Mouse (Mus musculus): Measurements from ENCODE around the gene Hist1h2af. TPM values are rescaled to one million over a fixed set of nuclear protein-coding genes. Genes with fewer than 3 reads are reported as not detected.
A peak's percentile ranks its signal among the peaks of the same experiment; 100 is the strongest.

Hist1h2af gene
- polyA plus RNA-seq, 1 experiment from 2014 or later: 2.7 TPM

GRCm38 (mm10) chr13:23510127-23510526 lies 23.6 kb upstream of the Hist1h2af start:
- 32% methylated on average over 1 of the region's 1 CpGs for WGBS
- Histone ChIP-seq H3K4me2 (replicated peaks; ENCODE audit: low read depth) (peak overlapping the region; percentile 32), H3K4me3 (ENCODE audit: low read depth, low read length) (no peak overlapping the region), H3K27me3 (replicated peaks; ENCODE audit: control insufficient read depth, insufficient read depth, low read length) (no peaks in the 10 kb centered on the region), H3K27ac (ENCODE audit: low read depth, low read length) (no peak overlapping the region), H3K4me1 (replicated peaks; ENCODE audit: control insufficient read depth, insufficient read depth, low read length) (0 out of 2 replicates have a peak, but pooled peaks cover 5% of the 10 kb centered on the region), H3K9ac (ENCODE audit: low read depth, low read length) (no peak overlapping the region), H3K36me3 (ENCODE audit: control insufficient read depth, insufficient read depth) (no peaks in the 10 kb centered on the region), H3K9me3 (ENCODE audit: control insufficient read depth) (no peaks in the 10 kb centered on the region)
- no peak for TF ChIP-seq CTCF (IDR thresholded peaks at IDR 0.05; ENCODE audit: low read depth)
- peak; percentile 61; the same call in 1 of the 2 replicates for ATAC-seq

- Histone ChIP-seq H3K4me2 (replicated peaks; ENCODE audit: low read depth) (no peak overlapping the region), H3K4me3 (ENCODE audit: low read depth, low read length) (no peak overlapping the region), H3K9ac (ENCODE audit: low read depth, low read length) (no peak overlapping the region), H3K27ac (ENCODE audit: low read depth, low read length) (no peak overlapping the region), H3K27me3 (replicated peaks; ENCODE audit: control insufficient read depth, insufficient read depth, low read length) (no peaks in the 10 kb centered on the region), H3K4me1 (replicated peaks; ENCODE audit: control insufficient read depth, insufficient read depth, low read length) (no peaks in the 10 kb centered on the region), H3K36me3 (ENCODE audit: control insufficient read depth, insufficient read depth) (no peaks in the 10 kb centered on the region), H3K9me3 (ENCODE audit: control insufficient read depth) (no peaks in the 10 kb centered on the region)
- 67% methylated on average over 1 of the region's 1 CpGs for WGBS
- ATAC-seq: no peak
- TF ChIP-seq CTCF (IDR thresholded peaks at IDR 0.05; ENCODE audit: low read depth): no peak
Observed at GRCm38 (mm10) chr13:23513517-23513916, 20.2 kb upstream of the Hist1h2af start.

GRCm38 (mm10) chr13:23515281-23515680 lies 18.4 kb upstream of the Hist1h2af start:
- Histone ChIP-seq H3K9me3 (ENCODE audit: control insufficient read depth) (no peaks in the 10 kb centered on the region), H3K4me2 (replicated peaks; ENCODE audit: low read depth) (no peak overlapping the region), H3K9ac (ENCODE audit: low read depth, low read length) (no peak overlapping the region), H3K27me3 (replicated peaks; ENCODE audit: control insufficient read depth, insufficient read depth, low read length) (no peaks in the 10 kb centered on the region), H3K4me1 (replicated peaks; ENCODE audit: control insufficient read depth, insufficient read depth, low read length) (no peaks in the 10 kb centered on the region), H3K27ac (ENCODE audit: low read depth, low read length) (no peak overlapping the region), H3K4me3 (ENCODE audit: low read depth, low read length) (no peak overlapping the region), H3K36me3 (ENCODE audit: control insufficient read depth, insufficient read depth) (no peaks in the 10 kb centered on the region)
- TF ChIP-seq CTCF (IDR thresholded peaks at IDR 0.05; ENCODE audit: low read depth): no peak
- WGBS: 77% methylated on average over 5 of the region's 5 CpGs
- ATAC-seq: no peak

GRCm38 (mm10) chr13:23515826-23516620 lies 17.7 kb upstream of the Hist1h2af start:
- Histone ChIP-seq H3K4me3 (ENCODE audit: low read depth, low read length) (peak overlapping the region; percentile 52; the same call in 1 of the 2 replicates), H3K4me2 (replicated peaks; ENCODE audit: low read depth) (peak overlapping the region; percentile 71), H3K9ac (ENCODE audit: low read depth, low read length) (no peak overlapping the region), H3K36me3 (ENCODE audit: control insufficient read depth, insufficient read depth) (no peaks in the 10 kb centered on the region), H3K4me1 (replicated peaks; ENCODE audit: control insufficient read depth, insufficient read depth, low read length) (no peaks in the 10 kb centered on the region), H3K9me3 (ENCODE audit: control insufficient read depth) (no peaks in the 10 kb centered on the region), H3K27me3 (replicated peaks; ENCODE audit: control insufficient read depth, insufficient read depth, low read length) (no peaks in the 10 kb centered on the region), H3K27ac (ENCODE audit: low read depth, low read length) (no peak overlapping the region)
- TF ChIP-seq CTCF (IDR thresholded peaks at IDR 0.05; ENCODE audit: low read depth): no peak
- 51% methylated on average over 15 of the region's 15 CpGs for WGBS
- no peak for ATAC-seq

- WGBS: under 1% methylated on average over 19 of the region's 19 CpGs
- 0 out of 2 replicates have a peak overlapping the region, but pooled peaks have one; percentile 2 for H3K9ac ChIP-seq (ENCODE audit: low read depth, low read length)
Observed at GRCm38 (mm10) chr13:23516822-23517602, 16.7 kb upstream of the Hist1h2af start.

More at GRCm38 (mm10) chr13:23516822-23517602, 16.7 kb upstream of the Hist1h2af start:
- Histone ChIP-seq H3K27me3 (replicated peaks; ENCODE audit: control insufficient read depth, insufficient read depth, low read length) (no peaks in the 10 kb centered on the region), H3K4me1 (replicated peaks; ENCODE audit: control insufficient read depth, insufficient read depth, low read length) (no peaks in the 10 kb centered on the region), H3K9me3 (ENCODE audit: control insufficient read depth) (no peaks in the 10 kb centered on the region), H3K4me3 (ENCODE audit: low read depth, low read length) (peak overlapping the region; percentile 52), H3K27ac (ENCODE audit: low read depth, low read length) (peak overlapping the region; percentile 24; the same call in 1 of the 2 replicates), H3K36me3 (ENCODE audit: control insufficient read depth, insufficient read depth) (no peaks in the 10 kb centered on the region), H3K4me2 (replicated peaks; ENCODE audit: low read depth) (peak overlapping the region; percentile 71)
- ATAC-seq: peak; percentile 62
- TF ChIP-seq CTCF (IDR thresholded peaks at IDR 0.05; ENCODE audit: low read depth): no peak
